Mouse (Mus musculus) brain, embryonic 14.5 days (tissue): ENCODE measurements around the gene Zfp318.

Experiments
- CTCF ChIP-seq: fragments of 200-500 bp; IDR thresholded peaks from 2 replicates; pipeline ENCODE4 v1.5.1; 2012; ENCODE audit warnings: inconsistent platforms, mild to moderate bottlenecking, moderate library complexity, borderline replicate concordance; ENCODE audit not compliant: insufficient read depth, insufficient read length; ENCODE audit errors: extremely low read depth
- POLR2A ChIP-seq: fragments of 200-500 bp; IDR thresholded peaks from 2 replicates; pipeline ENCODE4 v1.6.1; 2012; ENCODE audit warnings: mild to moderate bottlenecking, inconsistent platforms, borderline replicate concordance; ENCODE audit not compliant: poor library complexity, insufficient read depth, insufficient read length, severe bottlenecking; ENCODE audit errors: extremely low read depth

- TF ChIP-seq CTCF (no peak), POLR2A (no peak)
Measured at GRCm38 (mm10) chr17:46462226-46462625, 78.7 kb downstream of the Zfp318 start.
